Mouse (Mus musculus) urinary bladder, adult 18-20 months (tissue): Measurements from ENCODE around the gene Selp.

Experiments used
- DNase-seq, 2 experiments: peaks; one replicate each; pipeline ENCODE4 v3.0.0; 2022; ENCODE audit warnings: low spot score in 2 of 2, mixed read lengths in 2 of 2

The Selp gene

DNA sequence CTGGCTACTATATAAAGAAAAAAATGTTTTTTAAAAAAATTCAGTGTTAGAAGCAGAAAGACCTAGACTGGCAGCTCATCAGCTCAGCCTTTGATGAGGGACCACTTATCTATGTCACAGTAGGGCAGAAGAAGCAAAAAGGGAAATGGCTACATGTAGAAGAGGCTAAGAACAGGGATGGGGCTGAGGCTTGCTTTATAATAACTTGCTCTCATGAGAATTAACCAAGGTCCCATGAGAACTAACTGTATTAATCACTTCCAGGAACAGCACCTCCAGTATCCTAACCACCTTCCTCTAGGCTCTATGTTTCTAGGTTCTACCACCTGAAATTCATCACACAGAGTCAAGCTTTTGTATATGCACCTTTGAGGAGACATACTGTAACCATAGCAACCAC is 61.8 kb downstream of the Selp start:
- no peak for DNase-seq

GRCm38 (mm10) chr1:164178429-164178828 is 63.4 kb downstream of the Selp start:
- no peak for DNase-seq

- DNase-seq: peak; percentile 31
These were observed 69.2 kb downstream of the Selp start for GRCm38 (mm10) chr1:164184142-164184870.

DNA sequence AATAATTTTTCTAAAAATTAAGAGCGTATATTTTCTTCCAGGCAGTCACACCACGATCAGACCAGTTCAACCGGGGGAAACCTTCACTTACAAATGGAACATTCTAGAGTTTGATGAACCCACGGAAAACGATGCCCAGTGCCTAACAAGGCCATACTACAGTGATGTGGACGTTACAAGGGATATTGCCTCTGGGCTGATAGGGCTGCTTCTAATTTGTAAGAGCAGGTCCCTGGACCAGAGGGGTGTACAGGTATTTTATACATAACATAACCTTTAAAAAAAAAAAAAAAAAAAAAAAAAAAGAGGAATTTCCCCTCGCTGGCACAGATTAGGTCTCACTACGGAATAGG is 69.8 kb downstream of the Selp start:
- no peak for DNase-seq

- no peak for DNase-seq
These were observed 70.3 kb downstream of the Selp start for GRCm38 (mm10) chr1:164185316-164185715.

- no peak for DNase-seq
These were observed 72.0 kb downstream of the Selp start for GRCm38 (mm10) chr1:164187002-164187560.

DNA sequence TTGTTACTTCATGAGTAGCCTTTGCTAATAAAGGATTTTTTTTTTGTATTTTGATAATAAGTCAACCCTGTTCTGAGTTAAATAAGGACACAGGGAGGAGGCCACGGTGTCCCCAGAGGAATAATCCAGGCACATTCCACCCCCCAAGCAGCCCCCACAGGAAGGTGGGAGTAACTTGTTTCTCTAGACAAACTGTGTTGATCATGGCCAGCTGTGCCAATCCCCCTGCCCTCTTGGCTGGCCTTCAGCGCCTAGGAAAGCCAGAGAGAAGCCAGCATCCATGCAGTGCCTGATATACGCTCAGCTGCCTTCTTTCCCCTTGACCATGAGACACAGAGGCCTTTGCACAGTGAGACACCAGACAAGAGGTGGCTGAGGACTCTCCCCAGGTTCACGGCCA is 84.5 kb downstream of the Selp start:
- DNase-seq: no peak
